Mouse (Mus musculus) CD4-positive, CD25-positive, alpha-beta regulatory T cell, adult 4 months (primary cell): ENCODE measurements around the gene Aamp. TPM values are rescaled to one million over a fixed set of nuclear protein-coding genes. Genes with fewer than 3 reads are reported as not detected.
A peak's percentile ranks its signal among the peaks of the same experiment; 100 is the strongest.
"Not testable (repeated sequence)": the region's sequence is repeated elsewhere in the genome, so short reads cannot be mapped to it uniquely, and the experiment has no call there.

Experiments used
- ATAC-seq: one replicate; pipeline ENCODE4 v1.8.0; 2017
- polyA plus RNA-seq, 2 experiments: library from polyadenylated mRNA; unstranded; fragments of 100-300 nt; shearing (Covaris generic); gene quantifications; one replicate each; pipeline ENCODE4 v1.2.1; 2017

The Aamp gene
- polyA plus RNA-seq = 100 to 1,000 TPM; 205 to 288 TPM

- peak; percentile 94 for ATAC-seq
Observed at GRCm38 (mm10) chr1:74284543-74285160, at the start of gene Aamp, which contains the start of gene Pnkd. Gene Aamp (minus strand): TSS chr1:74284738. Gene Pnkd (plus strand): TSS chr1:74284930.

- ATAC-seq = no peak
Observed at GRCm38 (mm10) chr1:74332930-74333329, 48.4 kb upstream of the Aamp start.

- ATAC-seq = peak; percentile 93
Observed at GRCm38 (mm10) chr1:74332241-74332763, 47.8 kb upstream of the Aamp start.

GRCm38 (mm10) chr1:74331046-74331681 is 46.6 kb upstream of the Aamp start:
- no peak for ATAC-seq

- no peak for ATAC-seq
Observed at GRCm38 (mm10) chr1:74329899-74330431, 45.4 kb upstream of the Aamp start.

GRCm38 (mm10) chr1:74326916-74327315 is 42.4 kb upstream of the Aamp start:
- not testable (repeated sequence) for ATAC-seq

- ATAC-seq = no peak
Observed at GRCm38 (mm10) chr1:74321396-74321795, 36.9 kb upstream of the Aamp start.

GRCm38 (mm10) chr1:74318711-74319110 is 34.2 kb upstream of the Aamp start:
- ATAC-seq = no peak

- ATAC-seq = peak; percentile 61
Observed at GRCm38 (mm10) chr1:74316114-74316827, 31.7 kb upstream of the Aamp start.

- ATAC-seq = no peak
Observed at GRCm38 (mm10) chr1:74314796-74315195, 30.3 kb upstream of the Aamp start.

GRCm38 (mm10) chr1:74313049-74313692 is 28.6 kb upstream of the Aamp start:
- ATAC-seq = peak; percentile 92

- no peak for ATAC-seq
Observed at GRCm38 (mm10) chr1:74309767-74310166, 25.2 kb upstream of the Aamp start.

- ATAC-seq = no peak
Observed at GRCm38 (mm10) chr1:74308001-74308964, 23.7 kb upstream of the Aamp start.

- ATAC-seq = no peak
Observed at GRCm38 (mm10) chr1:74307146-74307545, 22.6 kb upstream of the Aamp start.

GRCm38 (mm10) chr1:74305522-74305921 is 21.0 kb upstream of the Aamp start, which contains the start of gene Tmbim1:
Gene Tmbim1 (minus strand): TSS chr1:74305622.
- ATAC-seq = no peak

- no peak for ATAC-seq
Observed at GRCm38 (mm10) chr1:74304946-74305345, 20.4 kb upstream of the Aamp start.

GRCm38 (mm10) chr1:74304339-74304790 is 19.8 kb upstream of the Aamp start:
- ATAC-seq = peak; percentile 40

GRCm38 (mm10) chr1:74303509-74304338 is 19.2 kb upstream of the Aamp start:
- ATAC-seq = peak; percentile 67

- ATAC-seq = no peak
Observed at GRCm38 (mm10) chr1:74302835-74303234, 18.3 kb upstream of the Aamp start.

GRCm38 (mm10) chr1:74302229-74302628 is 17.7 kb upstream of the Aamp start:
- ATAC-seq = no peak
